Mouse (Mus musculus) left cerebral cortex, postnatal 14 days (tissue): Measurements from ENCODE around the gene Stxbp6. TPM values are rescaled to one million over a fixed set of nuclear protein-coding genes. Genes with fewer than 3 reads are reported as not detected.

Experiments used
- DNase-seq, 2 experiments: peaks; one replicate each; pipeline ENCODE4 v3.0.0; 2021 to 2022; ENCODE audit warnings: low spot score in 2 of 2, mixed read lengths in 1 of 2
- intact Hi-C: fragments of 180-260 bp; cut with DNase I; formaldehyde crosslinking; loops from one replicate; pipeline ENCODE4 v1.15.1; 2025
- total RNA-seq, 2 experiments: library from RNA; stranded (reverse); gene quantifications; 2 replicates each; pipeline ENCODE4 v1.2.3; 2021

The Stxbp6 gene
- total RNA-seq, 2 experiments from 2014 or later: 50.1 to 55.3 TPM

GRCm38 (mm10) chr12:44859454-44859853 lies 215.1 kb downstream of the Stxbp6 start:
- intact Hi-C loops: no loop called here
- DNase-seq: no peak

- intact Hi-C loops: no loop called here
- peak; percentile 34 to 56 for DNase-seq
Observed at GRCm38 (mm10) chr12:44858110-44858885, 216.2 kb downstream of the Stxbp6 start.

GRCm38 (mm10) chr12:44852024-44852423 lies 222.5 kb downstream of the Stxbp6 start:
- no peak for DNase-seq
- intact Hi-C loops: no loop called here

GRCm38 (mm10) chr12:44850516-44850915 lies 224.0 kb downstream of the Stxbp6 start:
- no peak for DNase-seq
- intact Hi-C loops: no loop called here

GRCm38 (mm10) chr12:44848483-44849221 lies 225.9 kb downstream of the Stxbp6 start:
- intact Hi-C loops: loop anchor here (2.0 to 5.0 kb wide), 2 partner anchors 224 to 324 kb away; partner anchors contain the start of gene Stxbp6
- peak; percentile 53 to 56 for DNase-seq

GRCm38 (mm10) chr12:44840585-44840984 lies 233.9 kb downstream of the Stxbp6 start:
- intact Hi-C loops: no loop called here

DNA sequence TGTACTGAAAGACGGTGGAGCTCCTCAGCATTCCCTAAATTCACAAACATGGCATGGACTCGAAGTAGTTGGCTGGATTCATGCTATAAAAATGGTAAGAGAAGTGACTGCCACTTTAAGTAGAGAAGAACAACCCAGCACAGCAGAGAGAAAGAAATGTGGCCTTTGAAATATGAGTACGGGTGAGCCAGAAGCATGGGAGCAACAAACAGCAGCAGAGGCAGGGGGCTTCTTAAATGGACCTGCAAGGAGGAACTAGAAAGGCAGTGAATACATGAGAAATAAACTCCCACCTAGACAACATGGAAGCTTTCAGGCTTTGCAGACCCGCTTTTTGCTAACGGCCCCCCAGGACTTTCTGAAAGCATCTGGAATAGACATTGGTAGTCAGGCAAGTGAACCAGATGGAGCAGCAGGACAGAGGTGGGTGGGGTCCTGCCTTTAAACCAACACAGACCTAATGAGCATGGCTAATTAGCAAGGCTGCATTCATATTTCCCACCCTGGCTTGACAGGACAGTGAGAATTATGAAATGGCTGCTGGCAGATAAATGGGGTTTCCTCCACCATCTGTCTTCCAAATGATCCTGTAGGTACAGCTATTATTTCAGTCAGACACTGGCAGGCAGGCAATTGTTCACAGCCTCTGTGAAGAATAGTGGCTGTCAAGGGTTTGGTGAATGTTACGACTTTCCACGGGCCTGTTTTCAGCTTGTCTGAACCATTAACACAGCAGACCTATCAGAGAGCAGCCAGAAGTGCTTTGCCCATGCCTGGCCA lies 234.7 kb downstream of the Stxbp6 start:
- intact Hi-C loops: no loop called here
- DNase-seq: no peak

More at GRCm38 (mm10) chr12:44840585-44840984, 233.9 kb downstream of the Stxbp6 start:
- DNase-seq: no peak

DNA sequence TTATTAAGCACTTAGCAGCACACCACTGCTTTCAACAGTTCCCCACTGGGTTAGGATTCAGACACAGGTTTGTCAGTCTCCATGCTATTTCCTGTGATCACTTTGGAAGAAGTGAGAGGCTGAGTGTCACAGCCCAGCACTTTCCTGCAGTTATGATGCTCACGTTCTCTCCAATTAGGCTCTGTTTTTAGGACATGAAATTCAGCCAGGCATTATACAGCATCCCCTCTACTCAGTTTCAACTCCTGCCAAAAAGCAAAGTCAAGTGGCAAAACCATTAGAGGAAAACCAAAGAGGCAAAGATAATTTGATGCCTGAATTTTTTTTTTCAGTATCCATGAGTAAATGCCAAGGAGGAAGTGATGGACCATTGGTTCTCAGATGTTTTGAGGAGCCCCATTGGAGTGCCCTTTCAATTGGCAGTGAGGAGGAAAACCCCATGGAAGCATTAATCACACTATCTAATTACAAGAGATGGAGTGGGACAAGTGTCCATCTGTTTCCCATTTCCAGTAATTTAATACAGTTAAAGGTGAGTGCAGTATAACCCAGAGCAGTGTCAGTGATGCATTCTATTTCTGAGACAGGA lies 238.5 kb downstream of the Stxbp6 start:
- intact Hi-C loops: no loop called here
- no peak for DNase-seq

DNA sequence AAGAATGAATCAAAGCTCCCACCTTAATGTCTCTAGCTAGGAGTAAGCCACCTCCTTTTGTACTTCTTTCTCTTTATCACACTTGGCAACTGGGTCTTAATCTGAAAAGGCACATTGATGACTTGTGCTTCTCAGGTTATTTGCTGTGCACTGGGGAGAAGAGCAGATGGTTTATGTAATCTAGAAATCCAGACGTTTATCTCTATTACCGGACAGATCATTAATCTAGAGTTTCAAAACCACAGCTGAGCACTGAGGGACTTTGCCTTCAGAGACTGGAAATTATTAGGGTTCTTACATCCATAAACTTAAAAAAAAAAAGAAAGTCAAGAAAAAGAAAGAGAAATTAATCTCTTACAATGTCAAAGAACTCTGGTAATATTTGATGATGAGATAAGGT lies 262.6 kb downstream of the Stxbp6 start:
- no peak for DNase-seq
- intact Hi-C loops: no loop called here

DNA sequence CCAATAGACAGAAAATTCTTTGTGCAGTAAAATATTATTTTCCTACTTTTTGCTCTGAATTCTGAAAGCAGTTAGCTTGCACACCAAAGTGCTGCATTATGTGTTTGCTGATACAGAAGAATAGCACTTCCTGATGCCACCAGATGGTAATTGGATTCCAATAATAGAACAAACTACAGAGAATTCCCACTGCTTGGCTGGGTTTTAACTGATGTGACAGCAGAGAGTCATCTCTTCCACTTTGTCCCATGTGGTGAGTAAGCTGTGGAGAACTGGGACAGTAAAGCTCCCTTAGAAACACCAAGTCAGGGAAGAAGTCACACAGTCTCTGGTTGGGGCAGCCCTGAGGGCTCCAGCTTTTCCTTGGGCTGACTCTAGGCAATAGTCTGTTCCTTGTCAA lies 270.3 kb downstream of the Stxbp6 start:
- intact Hi-C loops: no loop called here
- peak; percentile 3 to 6 for DNase-seq
